Mouse (Mus musculus) ES-E14 (cell line): ENCODE measurements at regions not wholly inside any gene's neighbourhood (a gene's known extent, or its start where the extent isn't known, plus 50 kb on each side); places are given as distances from the start of the nearest gene placed in this dataset.

Experiments
- DNase-seq: peaks from one replicate; pipeline ENCODE4 v3.0.0-alpha.2; 2013; ENCODE audit warnings: low read depth, low spot score
- H3K27ac ChIP-seq: 2 replicates; pipeline ENCODE4 v1.5.1; 2012; ENCODE audit warnings: low read depth, mild to moderate bottlenecking, low read length, moderate library complexity, mixed read lengths; ENCODE audit not compliant: poor library complexity, insufficient read depth, severe bottlenecking
- H3K36me3 ChIP-seq: 2 replicates; pipeline ENCODE4 v1.6.1; 2012; ENCODE audit warnings: mild to moderate bottlenecking, low read length, moderate library complexity, mixed read lengths; ENCODE audit not compliant: control insufficient read depth, poor library complexity, insufficient read depth, severe bottlenecking
- H3K4me1 ChIP-seq, 2 experiments: fragments of 150-350 bp in 1 of 2; sonication (generic) in 1 of 2; 2 replicates each; pipeline ENCODE4 v1.6.1; 2012; ENCODE audit warnings: low read length in 2 of 2, mild to moderate bottlenecking in 1 of 2, mixed read lengths in 1 of 2; ENCODE audit not compliant: control insufficient read depth in 2 of 2, insufficient read depth in 2 of 2, poor library complexity in 1 of 2
- H3K4me3 ChIP-seq, 2 experiments: fragments of 150-350 bp in 1 of 2; sonication (generic) in 1 of 2; 2 replicates each; pipeline ENCODE4 v1.5.1; 2012; ENCODE audit warnings: low read length in 2 of 2, low read depth in 1 of 2, mild to moderate bottlenecking in 1 of 2, mixed read lengths in 1 of 2; ENCODE audit not compliant: insufficient read depth in 1 of 2, poor library complexity in 1 of 2, severe bottlenecking in 1 of 2
- H3K9ac ChIP-seq: 2 replicates; pipeline ENCODE4 v1.6.1; 2012; ENCODE audit warnings: low read depth, mild to moderate bottlenecking, low read length, mixed read lengths; ENCODE audit not compliant: poor library complexity, insufficient read depth, severe bottlenecking
- H3K9me3 ChIP-seq: fragments of 150-350 bp; sonication (generic); 2 replicates; pipeline ENCODE4 v1.6.1; 2012; ENCODE audit warnings: low read depth, mild to moderate bottlenecking, low read length; ENCODE audit not compliant: control insufficient read depth, insufficient read depth
- CHD2 ChIP-seq: IDR thresholded peaks from 2 replicates; pipeline ENCODE4 v1.6.1; 2014; ENCODE audit warnings: mild to moderate bottlenecking, low read depth, low read length, inconsistent platforms
- HCFC1 ChIP-seq: IDR thresholded peaks from 2 replicates; pipeline ENCODE4 v1.6.1; 2012; ENCODE audit warnings: low read length, inconsistent platforms, borderline replicate concordance; ENCODE audit not compliant: insufficient read depth
- MAFK ChIP-seq: IDR thresholded peaks from 2 replicates; pipeline ENCODE4 v1.6.1; 2014; ENCODE audit warnings: mild to moderate bottlenecking, low read depth, low read length, inconsistent platforms; ENCODE audit not compliant: insufficient read depth
- ZC3H11A ChIP-seq: IDR thresholded peaks from 2 replicates; pipeline ENCODE4 v1.6.1; 2012; ENCODE audit warnings: low read depth, mild to moderate bottlenecking, inconsistent platforms, low read length, borderline replicate concordance
- ZNF384 ChIP-seq: IDR thresholded peaks from 2 replicates; pipeline ENCODE4 v1.6.1; 2012; ENCODE audit warnings: low read depth, low read length, inconsistent platforms
- in situ Hi-C, 2 experiments: fragments of 600-800 bp; cut with MboI; formaldehyde crosslinking; loops; one replicate each; pipeline ENCODE4 v1.15.1; 2025; ENCODE audit warnings: low sequenced_read_pairs in 2 of 2, inconsistent platforms in 1 of 2; ENCODE audit not compliant: unreplicated experiment in 2 of 2

- Histone ChIP-seq H3K9me3 (no peaks in the 10 kb centered on the region), H3K4me3 (no peak overlapping the region), H3K27ac (no peak overlapping the region), H3K4me1 (no peaks in the 10 kb centered on the region), H3K36me3 (no peaks in the 10 kb centered on the region), H3K9ac (no peak overlapping the region)
- no peak for TF ChIP-seq HCFC1
- no peak for TF ChIP-seq ZC3H11A
- TF ChIP-seq MAFK: no peak
- TF ChIP-seq CHD2: no peak
- no peak for TF ChIP-seq ZNF384
- in situ Hi-C loops: no loop called here
- no peak for DNase-seq
Observed at GRCm38 (mm10) chr16:51675988-51676387, 355.0 kb upstream of the Cblb start.

- Histone ChIP-seq H3K9ac (no peak overlapping the region), H3K9me3 (no peaks in the 10 kb centered on the region), H3K27ac (no peak overlapping the region), H3K4me1 (no peaks in the 10 kb centered on the region), H3K4me3 (no peak overlapping the region), H3K36me3 (no peaks in the 10 kb centered on the region)
- in situ Hi-C loops: no loop called here
- TF ChIP-seq CHD2 (no peak), ZC3H11A (no peak), HCFC1 (no peak), ZNF384 (no peak), MAFK (no peak)
- no peak for DNase-seq
Observed at GRCm38 (mm10) chr16:51690861-51691260, 340.2 kb upstream of the Cblb start.

GRCm38 (mm10) chr16:51705026-51705425, 326.0 kb upstream of the Cblb start:
- no peak for TF ChIP-seq HCFC1
- TF ChIP-seq ZC3H11A: no peak
- no peak for TF ChIP-seq CHD2
- no peak for TF ChIP-seq ZNF384
- TF ChIP-seq MAFK: no peak
- Histone ChIP-seq H3K9ac (no peak overlapping the region), H3K9me3 (no peaks in the 10 kb centered on the region)

GRCm38 (mm10) chr16:51718695-51719094, 312.3 kb upstream of the Cblb start:
- in situ Hi-C loops: no loop called here

More at GRCm38 (mm10) chr16:51705026-51705425, 326.0 kb upstream of the Cblb start:
- H3K4me1 ChIP-seq: no peaks in the 10 kb centered on the region
- no peak for DNase-seq
- no peaks in the 10 kb centered on the region for H3K36me3 ChIP-seq
- no peak overlapping the region for H3K4me3 ChIP-seq
- in situ Hi-C loops: no loop called here
- H3K27ac ChIP-seq: no peak overlapping the region

DNA sequence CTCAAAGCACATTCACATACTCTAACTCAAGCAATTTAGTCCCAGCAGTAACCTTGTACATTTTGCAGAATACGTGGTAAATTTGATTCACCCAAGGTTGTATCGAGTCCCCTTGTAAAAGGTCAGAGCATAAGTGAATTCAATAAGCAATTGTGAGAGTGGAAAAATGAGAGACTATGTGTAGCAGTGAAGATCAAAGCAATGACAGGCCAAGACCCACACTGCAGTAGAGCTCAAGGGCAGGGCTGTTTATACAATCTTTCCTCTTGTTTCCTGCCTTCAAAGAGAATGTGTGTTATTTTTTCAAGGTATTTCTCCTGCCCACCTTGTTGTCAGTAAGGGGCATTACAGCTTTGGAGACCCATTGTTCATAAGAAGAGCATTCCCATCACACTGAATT, 311.4 kb upstream of the Cblb start:
- no peak for DNase-seq
- H3K9ac ChIP-seq: no peak overlapping the region
- H3K4me3 ChIP-seq: no peak overlapping the region
- H3K27ac ChIP-seq: no peak overlapping the region
- H3K4me1 ChIP-seq: no peaks in the 10 kb centered on the region
- no peaks in the 10 kb centered on the region for H3K36me3 ChIP-seq
- in situ Hi-C loops: no loop called here
- no peaks in the 10 kb centered on the region for H3K9me3 ChIP-seq
- no peak for TF ChIP-seq HCFC1
- no peak for TF ChIP-seq CHD2
- TF ChIP-seq MAFK: no peak
- no peak for TF ChIP-seq ZNF384
- no peak for TF ChIP-seq ZC3H11A

More at GRCm38 (mm10) chr16:51718695-51719094, 312.3 kb upstream of the Cblb start:
- no peak overlapping the region for H3K9ac ChIP-seq
- no peak for TF ChIP-seq CHD2
- TF ChIP-seq ZC3H11A: no peak
- TF ChIP-seq MAFK: no peak
- TF ChIP-seq HCFC1: no peak
- TF ChIP-seq ZNF384: no peak
- H3K4me1 ChIP-seq: no peaks in the 10 kb centered on the region
- H3K4me3 ChIP-seq: no peak overlapping the region
- no peak for DNase-seq
- H3K36me3 ChIP-seq: no peaks in the 10 kb centered on the region
- H3K9me3 ChIP-seq: no peaks in the 10 kb centered on the region
- H3K27ac ChIP-seq: no peak overlapping the region
